Mouse (Mus musculus) cerebellum, postnatal 36 days (tissue): ENCODE results near the gene Rae1.

ENCODE experiments used
- DNase-seq, 2 experiments: peaks; one replicate each; pipeline ENCODE4 v3.0.0; 2021 to 2022; ENCODE audit warnings: mixed read lengths in 2 of 2

Gene Rae1

GRCm38 (mm10) chr2:172996207-172996606 is 3.7 kb upstream of the Rae1 start:
- DNase-seq, result peak; percentile 64 to 66

- no peak for DNase-seq
Observed at GRCm38 (mm10) chr2:172997748-172998147, 2.2 kb upstream of the Rae1 start.

- DNase-seq, result no peak
Observed at GRCm38 (mm10) chr2:172998478-172998877, 1.4 kb upstream of the Rae1 start.

- DNase-seq, result no peak
Observed at GRCm38 (mm10) chr2:173000285-173000652, 352 bp downstream of the Rae1 start.

GRCm38 (mm10) chr2:173000921-173001320 is 1.0 kb downstream of the Rae1 start:
- DNase-seq, result no peak

- no peak for DNase-seq
Observed at GRCm38 (mm10) chr2:173003737-173004136, 3.8 kb downstream of the Rae1 start.

- DNase-seq, result no peak
Observed at GRCm38 (mm10) chr2:173010220-173010717, 10.4 kb downstream of the Rae1 start.

- DNase-seq, result no peak
Observed at GRCm38 (mm10) chr2:173011440-173011839, 11.5 kb downstream of the Rae1 start.

- DNase-seq, result no peak
Observed at GRCm38 (mm10) chr2:173014741-173015287, 14.9 kb downstream of the Rae1 start.

- no peak for DNase-seq
Observed at GRCm38 (mm10) chr2:173017940-173018339, 18.0 kb downstream of the Rae1 start.

- DNase-seq, result no peak
Observed at GRCm38 (mm10) chr2:173018618-173019017, 18.7 kb downstream of the Rae1 start.

- DNase-seq, result no peak
Observed at GRCm38 (mm10) chr2:173019322-173019721, 19.4 kb downstream of the Rae1 start.

- peak; percentile 66 to 79 for DNase-seq
Observed at GRCm38 (mm10) chr2:173019790-173020189, 19.9 kb downstream of the Rae1 start.

GRCm38 (mm10) chr2:173020430-173020829 is 20.5 kb downstream of the Rae1 start, which contains the start of gene Rbm38:
Gene Rbm38, plus strand, starts transcription at chr2:173020498.
- no peak for DNase-seq

GRCm38 (mm10) chr2:173021633-173022055 is 21.7 kb downstream of the Rae1 start:
- peak; percentile 93 to 94 for DNase-seq

- no peak for DNase-seq
Observed at GRCm38 (mm10) chr2:173022056-173022681, 22.3 kb downstream of the Rae1 start.

GRCm38 (mm10) chr2:173022813-173023212 is 22.9 kb downstream of the Rae1 start:
- no peak for DNase-seq

- DNase-seq, result no peak
Observed at GRCm38 (mm10) chr2:173023371-173023851, 23.5 kb downstream of the Rae1 start.

- DNase-seq, result no peak
Observed at GRCm38 (mm10) chr2:173023966-173024365, 24.0 kb downstream of the Rae1 start.

- no peak for DNase-seq
Observed at GRCm38 (mm10) chr2:173024392-173024791, 24.5 kb downstream of the Rae1 start.

- peak in 1 of 2 experiments; percentile 22 for DNase-seq
Observed at GRCm38 (mm10) chr2:173024938-173025337, 25.0 kb downstream of the Rae1 start.

GRCm38 (mm10) chr2:173026286-173026685 is 26.4 kb downstream of the Rae1 start:
- DNase-seq, result no peak

GRCm38 (mm10) chr2:173026688-173027131 is 26.8 kb downstream of the Rae1 start:
- no peak for DNase-seq

- no peak for DNase-seq
Observed at GRCm38 (mm10) chr2:173027169-173027823, 27.4 kb downstream of the Rae1 start.
